Mouse (Mus musculus): ENCODE measurements at regions not wholly inside any gene's neighbourhood (a gene's known extent, or its start where the extent isn't known, plus 50 kb on each side); places are given as distances from the start of the nearest gene placed in this dataset.

DNA sequence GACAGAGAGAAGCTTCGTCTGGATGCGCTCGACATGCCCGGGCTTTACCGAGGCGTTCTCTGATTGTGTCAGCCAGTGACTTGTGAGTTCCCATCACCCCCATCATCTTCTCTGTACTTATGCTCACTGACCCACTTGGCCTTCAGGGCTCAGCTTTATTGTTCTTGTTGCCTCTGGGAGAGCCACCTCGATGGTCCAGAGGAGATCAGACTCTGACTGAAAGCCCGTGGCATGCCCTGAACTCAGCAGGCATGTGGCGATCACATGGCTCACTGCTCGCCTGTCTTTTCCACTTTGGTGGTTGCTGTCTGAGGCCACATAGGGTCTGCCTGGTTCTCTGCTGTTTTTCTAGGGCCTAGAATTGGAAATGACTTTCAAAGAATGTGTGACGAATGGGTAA is 128.8 kb upstream of the Eif4g2 start:
- TF ChIP-seq CTCF (IDR thresholded peaks at IDR 0.05; ENCODE audit: borderline replicate concordance, control insufficient read depth, extremely low read depth, insufficient read depth, low read length, poor library complexity) (no peak), POLR2A (IDR thresholded peaks at IDR 0.05; ENCODE audit: control insufficient read depth, extremely low read depth, insufficient read depth, low read length, poor library complexity) (no peak)

All from thymus, adult 2 months (tissue).